Mouse (Mus musculus) monocyte, adult 2 months (primary cell): ENCODE measurements around the gene Sema5b.

ENCODE experiments used
- DNase-seq, 2 experiments: peaks; one replicate each; pipeline ENCODE4 v3.0.0; 2022; ENCODE audit warnings: low spot score in 2 of 2, low read depth in 1 of 2

Sema5b gene

DNA sequence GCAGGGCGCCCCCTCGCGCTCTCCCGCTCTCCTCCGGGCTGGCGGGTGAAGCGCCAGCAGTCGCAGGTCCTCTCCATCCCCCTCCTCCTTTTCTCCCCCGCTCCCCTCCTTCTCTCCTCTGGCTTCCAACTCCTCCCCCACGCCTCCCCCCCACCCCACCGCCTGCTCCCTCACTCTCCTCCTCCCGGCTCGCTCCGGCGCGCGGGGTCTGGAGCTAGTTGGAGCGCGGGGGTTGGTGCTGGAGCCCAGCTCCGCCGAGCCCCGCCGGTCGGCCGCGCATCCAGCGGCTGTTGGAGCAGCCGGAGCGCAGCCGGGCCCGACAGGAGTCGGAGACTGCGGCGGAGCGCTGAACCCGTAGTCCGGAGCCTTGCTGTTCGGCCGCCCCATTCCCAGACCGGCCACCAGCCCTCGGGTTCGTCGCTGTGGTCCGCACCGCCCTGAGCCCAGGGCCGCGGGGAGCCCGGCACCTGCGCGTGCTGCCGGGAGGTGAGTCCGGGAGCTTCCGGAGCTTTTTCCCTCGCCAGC lies at the start of gene Sema5b:
TSS of gene Sema5b (plus strand) at position 29 of the 525 bp plus-strand sequence.
- DNase-seq, result no peak

DNA sequence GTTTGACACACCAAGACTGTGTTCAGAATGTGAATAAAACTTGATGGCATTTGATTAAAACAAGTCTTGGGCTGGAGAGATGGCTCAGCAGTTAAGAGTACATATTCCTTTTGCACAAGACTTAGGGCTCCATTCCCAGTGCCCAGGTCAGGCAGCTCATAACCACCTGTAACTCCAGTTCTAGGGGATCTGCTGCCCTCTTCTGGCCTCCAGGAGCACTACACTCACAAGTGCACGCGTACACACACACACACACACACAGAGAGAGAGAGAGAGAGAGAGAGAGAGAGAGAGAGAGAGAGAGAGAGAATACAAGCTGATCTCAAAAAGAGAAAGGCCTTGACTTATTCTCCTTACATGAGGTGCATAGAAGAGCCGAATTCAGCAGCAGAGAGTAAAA lies 40.6 kb upstream of the Sema5b start:
- no peak for DNase-seq

DNA sequence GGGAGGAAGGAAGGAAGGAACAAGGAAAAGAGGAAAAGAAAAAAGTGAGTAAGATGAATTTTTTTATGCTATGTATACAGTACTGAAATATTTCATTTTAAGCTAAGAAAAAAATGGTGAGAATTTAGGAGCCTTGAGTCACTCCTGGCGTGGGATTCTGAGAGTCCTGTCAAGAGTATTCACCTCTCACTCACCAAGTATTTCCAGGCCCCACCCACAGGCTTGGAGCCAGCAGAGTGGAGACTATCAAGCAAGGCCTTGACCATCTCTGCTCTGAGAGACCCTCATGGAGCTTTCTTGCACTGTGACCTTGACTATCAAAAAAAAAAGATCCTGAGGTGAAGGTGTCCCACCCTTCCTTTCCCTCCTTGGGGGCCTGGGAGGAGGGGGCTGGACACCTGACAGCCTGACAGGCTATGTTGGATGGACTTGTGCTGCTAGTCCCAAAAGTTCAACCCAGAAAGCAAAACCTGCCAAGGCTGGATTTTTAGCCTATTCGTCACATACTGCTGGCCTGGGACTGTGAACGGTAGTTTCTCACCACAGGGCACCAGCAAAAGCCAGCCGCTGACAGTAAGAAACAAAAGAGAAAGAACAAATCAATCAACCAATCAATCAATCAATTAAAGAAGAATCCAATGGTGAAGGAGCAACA lies 39.7 kb upstream of the Sema5b start:
- DNase-seq, result no peak

DNA sequence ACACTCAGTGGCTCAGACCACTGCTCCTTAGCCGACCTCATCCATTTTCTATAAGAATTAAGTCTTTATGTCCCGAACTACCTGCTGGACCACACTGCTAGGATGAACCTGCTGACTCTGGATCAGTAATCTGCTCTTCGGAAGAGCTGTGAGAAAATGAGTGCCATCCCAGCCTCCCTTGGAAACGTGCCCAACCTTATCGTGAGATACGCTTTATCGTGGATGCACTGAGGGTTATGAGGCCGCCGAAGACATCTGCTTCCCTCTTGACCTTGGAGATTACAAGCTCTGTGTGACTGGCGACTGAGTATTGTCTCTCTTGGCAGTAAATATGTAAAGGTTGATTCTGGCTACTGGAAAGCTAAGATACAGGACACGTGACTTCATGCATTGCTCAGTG lies 38.5 kb upstream of the Sema5b start:
- no peak for DNase-seq

DNA sequence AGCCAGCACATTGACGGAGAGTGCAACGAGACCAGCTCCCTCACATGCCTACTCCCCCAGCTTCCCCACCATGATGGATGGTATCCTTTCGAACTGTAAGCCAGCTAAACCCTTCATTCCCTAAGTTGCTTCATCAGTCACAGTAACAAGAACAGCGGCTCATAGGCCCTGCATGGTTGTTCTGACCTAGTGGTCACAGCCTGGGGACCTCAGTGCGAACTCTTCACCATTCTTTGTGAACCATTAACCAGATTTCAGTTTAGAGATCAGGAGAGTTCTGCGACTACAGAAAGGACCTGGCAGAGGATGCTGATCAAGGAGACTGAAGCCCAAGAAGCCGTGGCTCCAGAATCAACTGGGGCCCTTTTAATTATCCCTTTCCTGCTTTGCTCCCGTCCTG lies 36.7 kb upstream of the Sema5b start:
- no peak for DNase-seq

DNA sequence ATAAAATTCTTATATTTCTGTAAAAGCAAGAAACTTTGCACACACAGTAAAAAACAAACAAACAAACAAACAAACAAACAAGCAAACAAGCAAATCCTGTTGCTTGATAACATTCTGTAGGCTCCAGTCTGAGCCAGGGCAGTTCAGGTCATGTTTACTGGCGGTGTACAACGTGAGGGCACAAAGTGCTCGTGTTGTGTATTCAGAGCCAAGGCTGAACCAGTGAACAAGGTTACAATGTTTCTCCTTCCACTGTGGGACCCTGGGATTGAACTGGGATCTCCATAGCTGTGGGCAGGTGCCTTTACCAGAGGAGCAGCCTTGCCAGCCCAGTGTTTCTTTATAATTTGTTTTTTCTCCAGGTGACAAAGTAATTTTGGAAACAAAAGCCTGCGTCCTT lies 35.2 kb upstream of the Sema5b start:
- no peak for DNase-seq

DNA sequence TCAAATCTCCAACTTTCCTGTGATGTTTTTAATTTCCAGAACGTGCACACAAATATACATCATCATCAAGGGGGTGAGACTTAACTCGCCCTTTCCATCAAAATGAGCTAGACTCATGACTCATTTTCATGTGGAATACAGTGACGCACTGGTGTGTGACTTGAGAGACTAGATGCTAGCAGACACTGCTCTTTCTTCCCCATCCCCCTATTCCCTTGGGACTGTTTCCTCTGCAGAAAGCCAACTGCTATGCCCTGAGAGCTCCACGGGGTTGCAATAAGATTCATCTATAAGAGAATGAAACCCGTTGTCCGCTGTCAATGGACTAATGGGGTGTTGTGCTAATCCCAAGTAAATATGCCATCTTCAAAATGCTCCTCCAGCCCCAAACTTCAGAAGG lies 32.4 kb upstream of the Sema5b start:
- DNase-seq, result no peak

DNA sequence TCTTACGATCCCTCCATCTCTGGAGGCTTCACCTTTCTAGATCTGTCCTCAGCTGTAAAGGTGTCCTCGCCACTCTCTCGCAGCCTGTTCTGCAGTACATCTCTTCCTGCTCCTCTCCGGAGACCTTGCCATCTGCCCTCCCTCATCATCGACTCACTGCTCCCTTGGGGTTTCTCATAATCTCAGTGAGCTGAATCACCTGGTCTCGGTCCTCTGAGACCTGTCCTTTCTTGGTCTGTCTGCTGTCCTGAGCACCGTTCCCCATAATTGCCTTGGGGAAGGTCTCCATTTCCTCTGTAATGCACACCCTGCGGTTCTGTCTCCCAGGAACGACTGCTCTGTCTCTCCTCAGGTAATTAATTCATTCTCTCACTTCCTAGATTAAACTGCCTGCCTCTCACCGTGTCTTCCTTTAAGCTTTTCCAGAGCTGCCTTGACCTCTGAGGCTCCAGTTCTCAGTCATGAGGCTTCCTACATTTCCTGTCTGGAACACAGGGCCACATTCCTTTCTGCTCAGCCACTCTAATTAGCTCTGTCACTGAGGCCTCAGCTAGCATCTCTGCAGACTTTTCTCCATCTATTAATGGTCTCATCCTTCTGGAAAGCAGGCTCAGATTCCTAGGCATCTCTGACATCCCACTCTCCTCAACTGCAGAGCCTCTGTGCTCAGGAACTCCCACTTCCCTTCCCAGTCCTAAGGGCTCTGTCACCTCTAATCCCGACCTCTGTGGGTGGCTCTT lies 31.4 kb upstream of the Sema5b start:
- no peak for DNase-seq

DNA sequence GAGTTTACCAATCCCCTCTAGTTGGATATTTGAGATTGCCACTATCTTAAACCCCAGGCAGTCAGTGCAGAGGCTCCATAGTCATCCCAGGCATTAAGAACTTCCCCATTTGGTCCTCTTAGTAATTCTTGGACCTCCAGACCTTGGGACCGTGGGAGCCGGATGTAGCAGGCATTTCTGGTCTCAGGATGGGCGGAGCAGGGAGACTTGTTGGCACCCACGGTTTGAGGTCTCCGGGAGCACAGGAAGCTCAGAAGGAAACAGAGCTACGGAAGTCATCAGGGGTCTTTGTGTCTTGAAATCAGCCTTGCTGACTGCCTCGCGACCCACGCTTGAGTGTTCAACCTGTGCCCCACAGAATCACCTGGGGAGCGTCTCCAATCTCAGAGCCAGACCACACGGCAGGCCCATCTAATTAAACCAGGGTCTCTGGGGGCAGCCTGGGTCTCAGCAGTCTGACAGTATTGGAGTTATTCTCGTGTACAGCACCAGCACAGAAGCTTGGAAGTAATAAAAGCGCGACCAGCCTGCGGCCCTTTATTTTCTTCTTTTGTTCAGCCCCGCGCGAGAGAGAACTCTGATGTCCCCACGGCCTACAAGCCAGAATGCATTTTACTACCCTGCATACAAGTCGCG lies 24.9 kb upstream of the Sema5b start:
- DNase-seq, result no peak

DNA sequence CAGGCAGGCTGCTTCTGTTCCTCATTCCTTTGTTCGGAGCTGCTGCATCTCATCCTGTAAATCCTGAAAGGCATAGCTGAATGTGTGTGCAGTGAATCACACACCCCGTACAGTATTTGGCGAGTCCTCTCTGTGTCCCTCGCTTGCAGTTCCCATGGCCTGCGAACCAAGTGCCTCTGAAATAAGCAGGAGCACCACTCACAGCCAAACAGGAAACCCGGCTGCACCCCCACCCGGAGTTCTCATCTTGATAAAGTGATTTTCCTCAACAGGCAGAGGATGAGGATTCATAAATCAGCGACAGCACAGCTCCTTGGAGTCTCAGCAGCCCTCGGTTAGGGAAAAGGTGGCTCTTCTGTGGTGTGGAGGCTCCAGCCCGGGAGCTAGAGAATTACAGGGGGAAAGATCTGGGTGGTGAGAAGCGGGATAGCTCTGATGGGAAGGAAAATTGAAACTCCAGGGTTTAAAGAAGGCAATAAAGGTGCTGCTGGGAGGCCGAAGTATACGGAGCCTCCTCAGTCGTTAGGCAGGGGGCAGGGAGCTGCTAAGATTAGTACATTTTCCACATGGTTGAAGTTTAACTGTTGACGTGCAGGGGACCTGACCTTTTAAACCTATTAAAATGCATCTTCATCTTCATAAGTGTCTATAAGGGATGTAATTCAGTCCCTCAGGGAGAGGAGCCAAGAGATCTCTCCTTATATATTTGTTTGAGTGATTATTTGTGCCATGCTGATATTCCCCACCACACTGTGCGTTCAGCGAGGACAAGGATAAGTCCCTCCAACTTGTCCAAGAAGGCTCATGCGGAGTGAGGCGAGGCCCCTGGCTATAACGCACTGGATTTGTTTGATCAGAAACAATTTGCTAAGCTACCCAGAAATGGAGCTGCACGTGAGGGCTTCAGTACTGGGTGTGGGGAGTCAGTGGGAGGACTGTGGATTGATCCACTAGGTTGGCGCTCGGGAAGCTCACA lies 22.7 kb upstream of the Sema5b start:
- no peak for DNase-seq

DNA sequence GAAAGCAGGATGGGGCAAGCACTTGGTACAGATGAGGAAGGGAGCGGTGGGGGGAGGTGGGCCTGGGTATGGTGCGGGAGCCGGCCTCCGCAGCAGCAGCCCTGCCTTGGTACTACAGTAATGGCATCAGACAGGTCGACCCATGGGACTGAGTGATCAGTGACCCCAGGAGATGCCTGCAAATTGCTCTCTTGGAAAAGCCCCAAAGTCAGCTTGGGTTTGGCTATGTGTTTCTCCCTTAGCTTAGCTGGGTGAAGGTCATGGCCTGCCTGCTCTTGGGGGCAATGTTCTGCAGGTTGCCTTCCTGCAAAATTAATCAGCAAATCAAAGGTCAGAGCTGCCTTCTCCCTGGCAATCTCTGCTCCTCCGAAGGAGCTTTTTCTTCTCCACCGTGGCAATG lies 21.7 kb upstream of the Sema5b start:
- no peak for DNase-seq

DNA sequence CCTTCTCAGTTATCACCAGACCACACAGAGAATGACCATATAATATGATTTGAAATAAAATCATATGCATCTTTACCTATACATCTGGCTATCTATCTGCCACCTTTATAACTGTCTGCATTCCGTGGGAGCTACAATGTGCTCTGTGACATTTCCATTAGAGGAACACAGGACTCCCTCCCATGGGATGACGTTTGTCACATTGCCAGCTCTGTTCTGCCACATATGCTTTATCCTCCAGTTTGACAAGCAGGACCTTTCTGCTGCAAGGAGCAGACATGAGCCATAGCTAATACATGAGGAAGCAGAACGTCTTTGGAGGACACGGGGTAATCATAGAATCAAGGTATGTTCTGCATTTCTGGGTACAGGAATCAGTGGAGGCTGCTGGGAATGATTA lies 16.7 kb upstream of the Sema5b start:
- DNase-seq, result no peak

DNA sequence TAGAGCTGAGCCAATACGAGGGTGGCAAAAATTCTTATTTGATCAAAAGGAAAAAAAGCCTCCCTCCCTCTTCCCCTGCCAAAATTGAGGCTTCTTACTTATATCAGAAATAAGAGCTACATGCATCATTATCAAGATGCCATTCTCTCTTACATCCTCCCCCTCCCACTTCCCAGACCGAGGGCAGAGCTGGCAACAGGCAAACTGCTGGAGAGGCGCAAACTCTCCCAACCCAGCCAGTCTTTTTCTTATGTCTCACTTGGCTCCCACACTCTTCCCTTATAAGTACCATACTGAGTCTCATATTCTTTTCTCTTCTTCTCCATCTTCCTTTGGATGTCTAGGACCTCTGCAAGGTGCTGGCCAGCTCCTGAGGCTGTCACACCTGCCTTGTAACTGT lies 6.3 kb upstream of the Sema5b start:
- no peak for DNase-seq

DNA sequence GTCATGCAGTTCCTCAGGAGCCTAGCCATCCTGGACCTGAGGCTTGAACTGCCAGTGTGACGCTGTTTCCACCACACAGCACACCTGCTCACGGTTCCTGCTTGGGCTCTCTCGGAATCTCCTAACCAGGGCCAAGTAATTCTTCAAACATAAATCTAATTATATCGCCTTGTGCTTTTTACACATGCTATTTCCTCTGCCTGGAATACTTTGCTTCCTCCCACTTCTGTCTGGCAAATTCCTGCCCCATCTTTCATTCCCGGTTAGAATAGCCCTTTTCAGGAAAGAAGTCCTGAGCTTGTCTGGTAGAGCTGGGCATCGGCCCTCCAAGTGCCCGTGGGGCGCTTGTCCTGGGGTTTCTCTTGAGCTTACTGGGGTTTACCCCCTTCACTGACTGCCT lies 3.3 kb upstream of the Sema5b start:
- DNase-seq, result no peak

DNA sequence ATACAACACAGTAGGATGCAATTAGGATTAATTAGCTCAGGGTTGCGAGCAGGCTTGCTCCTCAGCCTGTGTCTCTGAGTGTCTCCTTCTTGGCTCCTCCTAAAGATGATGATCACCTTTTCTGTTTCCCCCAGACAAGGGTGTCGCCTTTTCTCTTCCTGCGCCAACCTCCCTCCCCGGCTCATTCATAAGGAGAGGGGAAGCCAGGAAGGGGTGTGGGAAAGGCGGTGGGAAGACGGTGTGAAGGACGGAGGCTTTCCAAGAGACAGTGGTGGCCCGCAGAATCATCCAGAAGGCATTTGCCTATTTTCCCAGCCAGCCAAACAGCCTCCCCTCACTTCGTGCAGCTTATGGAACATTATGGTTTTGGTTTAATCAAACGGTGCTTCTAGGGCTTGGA lies 1.9 kb upstream of the Sema5b start:
- DNase-seq, result no peak

DNA sequence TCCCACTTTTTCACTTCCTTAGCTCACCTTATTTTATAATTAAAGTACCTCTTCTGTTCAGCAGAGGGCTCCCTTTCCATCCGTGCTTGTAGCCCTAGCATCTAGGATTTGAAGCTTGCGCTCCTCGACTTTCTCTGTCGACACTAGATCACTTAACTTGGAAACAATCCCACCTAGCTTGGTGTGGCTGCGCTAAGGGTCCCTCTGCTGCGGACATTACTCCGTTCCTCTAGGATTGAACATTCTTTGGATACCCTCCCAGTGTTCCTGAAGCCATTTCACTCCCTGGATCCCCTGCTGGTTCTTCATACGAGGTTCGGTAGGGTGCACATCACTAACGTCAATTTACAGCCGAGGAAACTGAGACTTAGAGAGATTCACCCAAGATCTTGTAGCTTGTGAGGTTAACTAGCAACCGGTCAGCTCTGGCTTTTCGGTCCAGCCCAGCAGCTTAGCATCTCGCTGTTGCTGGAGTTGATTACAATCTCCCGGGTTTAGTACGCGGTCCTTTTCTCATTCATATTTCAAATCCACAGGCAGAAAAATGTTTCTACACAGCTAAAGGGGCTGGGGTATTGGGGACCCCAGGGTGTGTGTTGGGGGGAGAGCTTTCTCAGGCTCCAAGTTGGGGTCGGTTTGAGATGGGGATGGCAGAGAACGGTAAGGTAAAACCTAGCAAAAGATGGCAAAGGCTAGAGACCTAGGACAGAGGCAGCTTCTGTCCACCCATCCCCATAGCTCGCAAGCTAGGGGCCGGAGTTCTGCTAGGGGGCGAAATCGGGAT lies 420 bp upstream of the Sema5b start:
- no peak for DNase-seq

DNA sequence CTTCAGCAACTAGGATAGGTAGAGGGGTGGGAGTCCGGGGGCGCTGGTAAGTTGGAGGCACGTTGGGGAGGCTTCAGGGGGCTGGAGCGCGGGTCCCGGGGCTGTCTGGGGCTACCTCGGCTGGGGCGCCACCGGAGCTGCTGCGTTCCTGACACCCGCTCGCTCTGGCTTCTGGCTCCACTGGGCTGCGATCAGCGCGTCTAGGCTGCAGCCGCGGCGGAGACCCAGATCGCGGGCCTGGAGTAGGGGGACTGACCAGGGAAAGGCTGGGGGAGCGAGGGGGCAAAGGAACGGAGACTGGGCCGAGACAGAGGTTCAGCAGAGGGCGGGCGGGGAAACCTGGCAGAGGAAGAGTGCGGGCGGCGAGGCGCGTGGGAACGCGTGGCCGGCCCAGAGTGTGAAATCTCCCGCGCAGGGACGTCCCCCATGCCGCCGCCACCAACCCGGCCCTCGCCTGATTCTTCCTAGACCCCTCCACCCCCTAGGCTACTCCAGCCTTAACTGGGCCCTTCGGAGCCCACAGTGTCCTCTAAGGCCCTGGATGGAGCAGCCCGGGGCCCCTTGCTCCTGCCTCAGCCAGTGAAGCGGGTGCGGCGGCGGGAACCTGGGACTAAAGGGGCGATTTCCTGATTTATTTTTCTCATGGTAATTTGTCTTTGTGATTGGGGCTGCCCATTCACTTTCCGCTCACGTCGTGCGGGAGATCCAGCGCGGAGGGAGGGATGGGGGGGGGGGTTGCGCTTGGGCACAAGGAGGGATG lies 896 bp downstream of the Sema5b start:
- no peak for DNase-seq

DNA sequence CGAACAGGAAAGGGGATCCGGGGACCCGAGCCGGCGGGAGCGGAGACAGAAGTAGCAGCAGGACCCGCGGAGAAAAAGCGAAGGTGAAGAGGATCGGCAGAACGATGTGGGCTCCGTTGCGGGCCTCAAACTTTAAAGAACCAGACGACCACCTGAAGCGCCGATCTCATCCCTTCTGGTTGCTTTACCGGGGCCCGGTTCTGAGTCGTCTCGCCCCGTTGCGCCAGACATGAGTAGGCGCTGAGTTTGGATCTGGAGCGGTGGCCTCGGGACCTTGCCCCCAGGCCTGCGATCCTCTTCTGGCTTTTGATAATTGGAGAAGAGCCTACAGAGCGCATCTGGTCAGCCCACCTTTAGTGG lies 1.5 kb downstream of the Sema5b start:
- DNase-seq, result no peak

DNA sequence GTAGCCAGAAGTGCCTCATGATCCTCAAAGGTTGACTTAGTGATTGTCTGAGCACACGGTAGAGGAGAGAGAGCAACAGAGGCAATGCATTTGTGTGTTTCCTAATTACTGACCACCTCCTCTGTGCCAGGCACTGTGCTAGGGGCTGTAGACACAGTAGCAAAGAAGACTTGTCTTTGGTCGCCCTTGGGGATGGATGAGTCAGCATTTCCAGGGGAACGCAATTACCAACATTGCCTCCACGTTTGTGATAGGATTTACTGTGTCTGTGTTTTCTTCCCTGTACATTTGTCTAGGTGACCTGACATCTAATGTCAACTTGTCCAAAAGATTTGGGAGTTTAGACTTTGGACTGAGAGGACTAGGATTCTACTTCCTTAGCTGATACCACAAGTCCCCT lies 4.8 kb downstream of the Sema5b start:
- no peak for DNase-seq

DNA sequence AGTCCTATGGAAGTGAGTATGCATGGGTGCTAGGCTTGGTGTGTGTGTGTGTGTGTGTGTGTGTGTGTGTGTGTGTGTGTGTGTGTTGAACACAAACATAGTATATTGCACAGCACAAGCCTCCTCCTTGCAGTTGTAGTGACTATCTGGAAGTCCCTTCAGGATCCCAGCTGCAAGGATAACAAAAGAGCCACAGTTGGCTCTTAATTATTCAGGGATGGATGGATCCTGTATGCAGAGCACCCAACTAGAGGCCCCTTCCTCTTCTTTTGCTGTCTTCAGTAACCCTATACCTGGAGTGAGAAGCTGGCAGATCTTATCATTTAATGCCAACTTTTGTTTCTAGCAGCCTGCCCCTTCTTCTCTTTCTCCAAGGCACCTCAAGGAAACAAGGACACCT lies 7.0 kb downstream of the Sema5b start:
- no peak for DNase-seq
